Mouse (Mus musculus): ENCODE data around the gene Commd8. TPM values are rescaled to one million over a fixed set of nuclear protein-coding genes. Genes with fewer than 3 reads are reported as not detected.
"Not testable (repeated sequence)": the region's sequence is repeated elsewhere in the genome, so short reads cannot be mapped to it uniquely, and the experiment has no call there.

Commd8 gene
- total RNA-seq, 2 experiments from 2014 or later: 31.5 to 35.5 TPM

DNA sequence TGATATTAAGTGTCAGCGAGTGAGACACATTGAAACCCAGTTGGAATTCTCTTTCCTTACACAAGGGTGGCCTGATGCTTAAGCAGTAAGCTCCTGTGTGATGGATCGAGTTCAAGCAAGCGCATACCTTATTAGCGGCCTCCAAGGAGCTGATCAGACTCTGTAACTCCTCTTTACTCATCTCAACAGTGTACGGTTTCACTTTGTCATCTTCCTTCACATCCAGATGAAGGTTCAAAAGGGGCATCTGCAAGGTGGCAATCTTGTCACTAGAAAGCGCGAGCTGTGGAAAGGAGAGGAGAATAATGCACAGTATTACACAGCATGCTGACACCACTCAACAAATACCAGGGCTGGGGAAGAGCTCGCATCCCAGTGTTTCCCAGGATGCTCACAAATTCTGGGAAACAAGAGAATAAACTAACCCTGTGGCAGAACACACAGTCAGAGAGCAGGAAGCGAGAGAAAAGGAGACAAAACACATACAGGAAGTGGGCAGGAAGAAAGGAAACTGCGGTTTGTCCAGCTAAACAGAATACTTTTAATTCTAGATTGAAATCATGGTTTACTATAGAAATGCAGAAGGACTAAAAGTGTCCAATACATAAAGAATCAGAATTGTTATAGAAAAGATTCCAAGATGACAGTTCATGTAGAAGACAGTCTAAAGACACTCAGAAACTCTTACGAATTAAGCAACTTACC is 7.1 kb downstream of the Commd8 start:
- H3K4me3 ChIP-seq: no peak overlapping the region
- TF ChIP-seq CTCF (IDR thresholded peaks at IDR 0.05): no peak
- intact Hi-C loops (cut with DNase I): no loop called here
- H3K27ac ChIP-seq: no peak overlapping the region
- no peak for DNase-seq

DNA sequence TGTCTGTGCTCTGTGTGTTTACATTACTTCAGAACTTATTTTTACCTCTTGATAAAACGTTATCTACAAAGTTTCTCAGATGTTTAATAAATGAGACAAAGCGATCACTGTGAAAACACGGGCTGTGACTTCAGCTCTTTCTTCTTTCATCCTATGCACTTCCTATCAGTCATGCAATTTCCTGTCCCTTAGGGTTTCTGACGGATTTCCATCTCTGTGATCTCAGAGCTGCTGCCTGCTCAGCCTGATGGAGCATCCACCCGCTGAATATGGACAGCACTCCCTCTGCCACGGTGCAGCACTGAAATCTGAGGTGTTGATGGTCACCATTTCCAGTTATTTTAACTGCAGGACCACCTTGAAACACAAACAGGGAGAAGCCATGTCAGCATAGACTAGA is 8.5 kb downstream of the Commd8 start:
- Histone ChIP-seq H3K4me3 (no peak overlapping the region), H3K27ac (no peak overlapping the region)
- DNase-seq: no peak
- TF ChIP-seq CTCF (IDR thresholded peaks at IDR 0.05): no peak
- intact Hi-C loops (cut with DNase I): no loop called here

DNA sequence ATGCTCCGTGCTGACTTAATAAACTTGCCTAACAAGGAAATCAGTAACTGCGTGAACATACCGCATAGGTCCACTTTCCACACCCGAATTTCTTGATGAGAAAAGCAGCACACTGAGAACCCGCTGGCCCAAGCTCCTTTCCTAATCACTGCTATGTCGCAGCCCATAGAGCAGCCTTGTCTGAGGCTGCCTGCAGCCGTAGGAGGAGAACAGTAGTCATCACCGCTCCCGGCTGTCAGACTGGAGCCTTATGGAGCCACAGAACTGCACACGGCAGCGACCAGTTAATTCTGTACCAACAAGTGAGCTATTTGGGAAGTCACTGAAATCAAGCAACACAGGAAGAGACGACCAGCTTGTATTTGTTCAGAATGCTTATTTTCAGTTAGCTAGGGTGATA is 9.3 kb downstream of the Commd8 start:
- H3K27ac ChIP-seq: no peak overlapping the region
- intact Hi-C loops (cut with DNase I): no loop called here
- no peak overlapping the region for H3K4me3 ChIP-seq
- no peak for DNase-seq
- TF ChIP-seq CTCF (IDR thresholded peaks at IDR 0.05): no peak

DNA sequence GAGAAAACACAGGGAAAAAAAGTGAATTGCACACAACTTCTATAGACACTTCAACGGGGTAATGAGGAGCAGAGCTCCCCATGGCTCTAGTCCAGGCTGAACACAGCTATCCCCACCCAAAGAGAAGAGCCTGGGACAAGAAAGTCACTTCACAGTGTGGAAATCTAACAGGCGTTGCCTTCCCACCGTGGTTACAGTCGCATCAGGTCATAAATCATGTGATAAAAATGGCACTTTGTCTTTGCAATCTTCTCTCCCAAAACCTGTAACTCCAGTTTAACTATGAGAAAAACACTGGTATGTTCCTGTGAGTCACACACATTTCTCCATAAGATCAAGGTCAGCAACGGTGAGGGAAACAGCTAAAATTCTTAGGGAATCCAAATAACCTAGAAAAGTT is 11.4 kb downstream of the Commd8 start:
- intact Hi-C loops (cut with DNase I): no loop called here
- no peak for DNase-seq
- TF ChIP-seq CTCF (IDR thresholded peaks at IDR 0.05): no peak
- Histone ChIP-seq H3K27ac (no peak overlapping the region), H3K4me3 (no peak overlapping the region)

DNA sequence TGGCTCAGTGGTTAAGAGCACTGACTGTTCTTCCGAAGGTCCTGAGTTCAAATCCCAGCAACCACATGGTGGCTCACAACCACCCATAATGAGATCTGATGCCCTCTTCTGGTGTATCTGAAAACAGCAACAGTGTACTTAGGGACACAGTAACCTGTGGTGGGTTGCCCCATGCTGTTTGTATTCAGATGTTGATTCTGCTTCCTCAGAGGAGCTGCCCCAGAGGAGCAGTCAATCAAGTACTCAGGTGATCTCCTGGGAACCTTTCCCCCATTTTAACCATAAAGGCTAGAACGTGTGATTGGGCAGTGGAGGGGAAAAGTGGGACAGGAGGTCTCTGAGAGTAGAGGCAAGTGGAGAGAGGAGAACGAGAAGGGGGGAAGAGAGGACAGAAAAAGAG is 12.3 kb downstream of the Commd8 start:
- H3K27ac ChIP-seq; H3K4me3 ChIP-seq; DNase-seq; intact Hi-C loops (cut with DNase I): not testable (repeated sequence)

DNA sequence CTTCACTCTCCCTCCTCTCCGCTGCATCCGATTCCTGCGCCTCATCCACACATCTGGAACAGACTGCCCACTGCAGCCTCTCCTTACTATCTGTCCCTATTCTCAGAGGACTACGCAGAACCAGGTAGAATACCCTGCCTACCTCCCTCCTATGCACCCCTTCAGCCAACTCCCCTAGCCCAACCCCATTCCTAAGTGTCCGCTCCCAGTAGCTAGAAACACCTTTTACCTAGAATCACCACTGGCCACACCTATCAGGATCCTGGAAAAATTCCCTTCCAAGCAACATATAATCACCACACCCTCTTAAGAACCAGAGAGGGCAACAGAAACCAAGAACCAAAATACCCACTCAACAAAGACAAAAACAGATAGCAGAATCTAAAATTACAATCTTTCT is 17.1 kb downstream of the Commd8 start:
- no peak for TF ChIP-seq CTCF (IDR thresholded peaks at IDR 0.05)
- Histone ChIP-seq H3K27ac (no peak overlapping the region), H3K4me3 (no peak overlapping the region)
- intact Hi-C loops (cut with DNase I): no loop called here
- DNase-seq: no peak

DNA sequence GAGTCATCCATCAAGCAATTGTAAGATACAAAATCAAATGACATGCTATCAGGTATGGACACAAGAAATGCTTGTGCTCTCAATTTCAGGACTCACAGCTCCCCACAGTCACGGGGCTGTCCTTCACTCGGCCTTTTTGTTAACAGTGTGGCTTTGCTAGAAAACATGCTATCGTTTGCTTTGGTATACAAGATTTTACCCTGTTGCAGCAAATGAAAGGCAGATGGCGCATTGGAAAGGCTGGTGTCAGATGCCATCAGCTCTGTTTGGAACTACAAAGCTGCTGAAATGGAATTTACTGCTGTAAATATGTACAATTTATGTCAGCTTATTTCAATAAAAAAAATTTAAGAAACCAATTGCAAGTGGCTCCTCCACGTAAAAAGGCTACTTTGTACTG is 19.3 kb downstream of the Commd8 start:
- Histone ChIP-seq H3K27ac (no peak overlapping the region), H3K4me3 (no peak overlapping the region)
- DNase-seq: no peak
- no peak for TF ChIP-seq CTCF (IDR thresholded peaks at IDR 0.05)
- intact Hi-C loops (cut with DNase I): no loop called here

DNA sequence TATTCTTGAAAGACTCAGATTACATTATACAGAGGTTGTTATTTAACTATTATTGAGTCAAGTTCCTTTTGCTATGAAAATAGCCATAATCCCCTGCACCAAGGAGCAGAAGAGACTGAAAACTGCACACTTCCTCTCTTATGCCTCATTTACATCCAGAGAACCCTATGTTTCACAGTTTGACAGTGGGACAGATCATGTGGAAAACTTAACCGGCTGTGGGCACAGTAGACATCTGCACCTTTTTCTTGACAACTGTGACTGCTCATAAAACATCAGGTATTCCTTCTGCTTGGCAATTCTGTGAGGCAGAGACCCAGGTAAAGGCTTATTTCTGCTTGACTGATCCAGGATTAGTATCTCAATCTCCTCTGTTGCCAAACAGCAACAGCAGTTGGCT is 28.4 kb downstream of the Commd8 start:
- TF ChIP-seq CTCF (IDR thresholded peaks at IDR 0.05): no peak
- H3K27ac ChIP-seq: no peak overlapping the region
- no peak for DNase-seq
- H3K4me3 ChIP-seq: no peak overlapping the region
- intact Hi-C loops (cut with DNase I): no loop called here

DNA sequence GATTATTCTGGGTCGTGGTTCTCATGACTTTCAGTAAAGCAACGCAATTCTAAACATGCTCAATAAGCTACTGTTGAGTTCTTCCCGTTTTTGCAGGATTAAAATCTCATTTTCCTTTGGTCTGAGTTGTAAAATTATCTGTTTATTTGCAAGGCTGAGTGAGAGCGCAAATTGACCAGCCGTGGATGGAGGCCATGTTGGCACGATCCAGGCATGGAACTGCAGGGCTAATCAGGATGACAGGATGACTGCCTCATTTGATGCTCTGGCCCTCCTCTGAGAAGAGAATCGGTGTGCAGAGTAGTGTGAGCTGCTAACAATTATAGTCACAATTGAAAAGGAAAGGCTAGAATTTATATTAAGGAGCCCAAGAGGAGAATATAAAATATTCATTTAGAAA is 29.7 kb downstream of the Commd8 start:
- DNase-seq: no peak
- no peak for TF ChIP-seq CTCF (IDR thresholded peaks at IDR 0.05)
- intact Hi-C loops (cut with DNase I): no loop called here
- Histone ChIP-seq H3K4me3 (no peak overlapping the region), H3K27ac (no peak overlapping the region)

DNA sequence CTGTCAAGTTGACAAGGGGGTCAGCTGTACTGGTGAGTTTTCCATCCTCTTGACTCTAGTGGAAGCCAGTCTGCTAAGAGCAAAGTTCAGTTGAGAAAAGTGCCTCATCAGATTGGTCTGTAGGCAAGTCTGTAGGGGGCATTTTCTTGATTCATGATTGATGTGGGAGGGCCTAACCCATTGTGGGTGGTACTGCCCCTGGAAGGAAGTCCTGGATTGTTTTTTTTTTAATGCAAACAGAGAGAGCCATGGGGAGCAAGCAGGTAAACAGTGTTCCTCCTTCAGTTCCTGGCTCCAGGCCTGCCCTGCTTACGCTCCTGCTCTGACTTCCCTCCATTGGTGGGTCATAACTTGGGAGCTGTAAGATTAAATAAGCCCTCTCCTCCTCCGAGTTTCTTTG is 34.1 kb downstream of the Commd8 start:
- intact Hi-C loops (cut with DNase I): no loop called here
- no peak for TF ChIP-seq CTCF (IDR thresholded peaks at IDR 0.05)
- Histone ChIP-seq H3K4me3 (no peak overlapping the region), H3K27ac (no peak overlapping the region)
- no peak for DNase-seq

DNA sequence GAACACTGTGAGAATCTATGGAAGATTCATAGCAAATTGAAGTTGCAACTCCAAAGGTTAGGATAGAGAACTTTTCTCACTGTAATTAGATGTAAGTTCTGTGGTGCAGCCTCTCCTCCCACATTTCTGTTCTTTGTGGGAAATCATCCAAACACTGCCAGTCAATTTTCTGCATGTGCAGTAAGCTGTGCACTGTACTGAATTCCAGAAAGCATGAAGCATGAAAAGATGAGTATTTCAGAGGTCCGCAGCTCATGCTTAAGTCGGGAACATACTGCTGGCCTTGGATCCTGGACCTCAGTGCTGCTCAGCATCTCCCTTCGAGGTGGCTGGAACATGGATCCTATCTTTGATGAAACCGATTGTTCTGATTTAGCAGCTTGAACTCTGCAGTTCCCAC is 41.3 kb downstream of the Commd8 start:
- H3K27ac ChIP-seq: no peak overlapping the region
- H3K4me3 ChIP-seq: no peak overlapping the region
- intact Hi-C loops (cut with DNase I): no loop called here
- no peak for TF ChIP-seq CTCF (IDR thresholded peaks at IDR 0.05)
- no peak for DNase-seq

DNA sequence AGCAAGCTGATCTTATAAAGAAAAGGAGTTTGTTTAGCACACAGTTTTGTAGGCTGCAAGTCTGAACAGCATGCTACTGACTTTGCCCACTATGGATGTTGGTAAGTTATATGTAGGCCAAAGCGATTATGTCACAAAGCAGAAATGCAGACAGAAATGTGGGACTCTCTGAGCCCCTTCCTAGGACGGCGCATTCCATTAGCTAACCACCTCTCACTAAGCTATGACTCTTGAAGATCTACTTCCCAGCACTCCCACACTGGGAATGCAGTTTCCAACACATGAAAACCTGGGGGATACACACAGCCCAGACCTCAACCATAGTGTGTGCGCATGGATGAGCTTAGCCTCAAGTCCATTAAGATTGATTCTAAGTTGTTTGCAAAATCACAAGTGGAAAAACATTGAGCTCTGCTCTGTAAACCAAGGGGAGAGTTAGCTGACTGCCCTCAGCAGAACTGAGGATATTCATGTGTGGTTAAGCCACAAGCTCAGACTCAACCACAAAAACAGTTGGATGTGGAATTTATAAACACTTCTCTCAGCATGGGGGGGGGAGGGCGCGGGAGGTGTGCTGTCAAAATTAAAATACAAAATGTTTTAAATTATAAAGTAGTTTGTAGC is 45.5 kb downstream of the Commd8 start:
- Histone ChIP-seq H3K27ac (no peak overlapping the region), H3K4me3 (no peak overlapping the region)
- no peak for TF ChIP-seq CTCF (IDR thresholded peaks at IDR 0.05)
- DNase-seq: no peak
- intact Hi-C loops (cut with DNase I): no loop called here

Measured in gastrocnemius, adult 2 months (tissue).